Mouse (Mus musculus): ENCODE data around the gene Dcaf10.
"Not testable (repeated sequence)": the region's sequence is repeated elsewhere in the genome, so short reads cannot be mapped to it uniquely, and the experiment has no call there.

The Dcaf10 gene

DNA sequence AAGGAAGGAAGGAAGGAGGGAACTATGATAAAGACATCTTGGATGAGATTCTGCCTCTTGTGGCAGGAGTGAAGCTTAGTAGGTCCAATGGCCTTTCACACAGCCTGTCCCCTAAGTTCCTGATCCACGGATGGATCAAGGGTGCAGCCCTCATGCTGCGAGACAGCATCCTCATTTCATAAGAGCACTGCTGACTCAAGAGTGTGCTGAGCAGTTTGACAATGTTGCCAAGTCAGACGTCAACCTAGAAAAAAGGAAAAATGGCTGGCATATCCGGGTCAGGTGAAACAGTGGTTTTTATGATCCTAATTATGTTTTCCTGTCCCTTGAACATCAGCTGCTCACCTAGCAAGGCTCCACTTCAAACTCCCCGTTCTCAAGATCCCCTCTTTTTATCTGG lies 51.8 kb downstream of the Dcaf10 start:
- no peak for DNase-seq (ENCODE audit: low spot score in 2 of 2)

DNA sequence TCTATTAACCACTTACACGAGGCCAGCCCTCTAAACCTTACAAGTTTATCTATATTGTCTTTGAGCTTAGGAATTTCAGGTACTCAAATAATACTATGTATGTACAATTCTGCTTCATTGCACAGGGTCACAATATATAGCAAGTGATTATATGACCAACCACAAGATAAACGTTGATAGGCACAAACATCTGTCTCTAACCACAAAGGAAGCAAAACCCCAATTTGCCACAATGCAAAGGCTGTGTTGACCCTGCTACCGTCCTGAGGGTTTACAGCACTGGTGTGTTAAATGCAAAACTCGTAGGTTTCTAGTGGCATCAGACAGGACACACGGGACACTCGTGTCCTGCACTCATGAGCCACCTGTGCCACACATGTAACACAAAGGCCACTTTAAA lies 54.3 kb downstream of the Dcaf10 start:
- not testable (repeated sequence) for DNase-seq (ENCODE audit: low spot score in 2 of 2)

DNA sequence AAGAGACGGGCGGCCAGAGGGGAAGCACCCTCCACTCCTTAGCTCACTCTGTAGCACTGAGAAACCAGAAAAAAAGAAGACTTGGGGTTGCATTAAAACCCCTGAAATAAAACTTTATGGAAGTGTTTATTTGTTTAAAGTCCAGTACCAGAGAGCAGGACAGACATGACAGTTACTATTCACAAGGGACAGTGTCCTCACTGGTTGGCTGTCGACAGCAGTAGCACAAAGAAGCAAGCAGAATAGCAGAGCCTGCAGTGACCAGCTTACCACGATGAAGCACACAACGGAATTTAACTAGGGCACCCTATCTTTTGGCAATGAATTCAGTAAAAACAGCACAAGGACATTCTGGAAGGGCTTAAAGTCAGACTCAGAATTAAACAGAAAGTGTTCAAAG lies 56.4 kb downstream of the Dcaf10 start:
- DNase-seq (ENCODE audit: low spot score in 2 of 2) = not testable (repeated sequence)

DNA sequence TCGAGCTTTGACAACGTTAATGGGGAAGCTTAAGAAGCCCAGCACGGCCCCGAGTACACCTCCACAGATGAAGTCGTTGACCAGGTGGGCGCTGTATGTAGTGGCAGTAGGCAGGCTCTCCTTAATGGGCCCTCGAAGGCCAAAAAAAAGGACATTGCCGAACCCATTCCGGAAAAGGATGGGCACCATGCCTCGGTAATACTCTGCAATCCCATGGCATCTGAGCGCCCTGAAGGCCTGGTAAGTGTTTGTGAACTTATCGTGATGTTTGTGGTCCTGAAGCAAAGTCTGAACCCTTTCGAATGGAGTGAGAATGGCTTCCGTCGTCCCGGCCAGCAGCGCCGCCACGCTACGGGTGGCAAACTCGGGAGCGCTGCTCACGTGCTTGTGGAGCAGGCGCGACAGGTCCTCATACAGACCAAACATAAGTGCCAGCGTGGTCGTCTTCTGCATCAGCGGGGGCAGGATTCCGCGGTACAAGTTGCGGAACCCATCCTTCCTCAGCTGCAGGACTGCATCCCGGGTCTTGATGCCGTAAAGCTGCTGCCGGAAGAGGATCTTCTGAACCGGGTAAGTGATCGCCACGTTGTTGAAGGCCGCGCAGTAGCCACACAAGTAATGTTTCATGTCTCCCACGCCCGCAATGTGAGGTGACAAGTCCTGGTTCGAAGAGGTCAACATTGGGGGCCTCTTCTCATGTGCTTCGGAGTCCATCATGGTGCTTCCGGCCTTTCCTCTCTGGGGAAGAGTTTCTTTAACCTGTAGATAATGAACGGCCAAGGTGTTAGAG lies 57.7 kb downstream of the Dcaf10 start:
- DNase-seq (ENCODE audit: low spot score in 2 of 2) = no peak

DNA sequence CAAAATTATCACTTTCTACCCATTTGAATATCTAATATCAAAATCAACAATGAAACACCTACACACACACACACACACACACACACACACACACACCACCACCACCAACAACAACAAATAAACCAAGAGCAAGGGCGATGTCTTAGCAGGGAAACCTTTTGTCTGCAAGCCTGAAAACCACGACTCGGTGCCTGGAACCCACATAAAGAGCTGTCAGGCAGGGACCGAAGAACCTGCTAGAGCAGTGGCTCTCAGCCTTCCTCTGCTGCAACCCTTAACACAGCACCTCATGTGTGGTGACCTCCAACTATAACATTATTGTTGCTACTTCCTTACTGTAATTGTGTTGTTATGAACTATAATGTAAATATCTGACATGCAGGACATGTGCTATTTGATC lies 60.4 kb downstream of the Dcaf10 start:
- DNase-seq (ENCODE audit: low spot score in 2 of 2) = no peak

DNA sequence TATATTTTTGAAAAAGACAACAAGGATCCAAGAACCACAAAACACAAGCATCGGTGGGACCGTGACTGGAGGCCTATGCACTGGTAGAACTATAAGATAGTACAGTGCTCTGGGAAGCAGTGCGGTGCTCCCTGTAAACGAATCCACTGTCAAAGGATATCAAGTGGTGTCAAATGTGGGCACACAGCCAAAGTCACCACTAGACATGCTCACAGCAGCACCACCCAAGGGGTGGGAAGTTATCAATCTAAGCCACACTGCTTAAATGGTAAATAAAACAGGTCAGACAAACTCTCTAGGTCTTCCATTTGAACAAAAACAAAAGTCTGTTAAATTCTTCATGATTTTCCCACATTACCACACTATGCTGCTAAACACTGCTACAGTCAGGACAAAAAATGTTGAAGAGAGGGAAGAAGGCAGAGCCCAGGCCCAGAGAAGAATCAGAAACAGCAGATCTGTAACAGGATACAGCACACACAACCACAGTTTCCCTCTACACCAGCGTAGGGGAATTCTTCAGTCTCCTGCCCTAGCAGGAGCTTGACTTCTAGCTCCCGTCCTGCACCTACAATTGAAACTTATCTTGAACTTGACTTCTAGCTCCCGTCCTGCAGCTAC lies 61.1 kb downstream of the Dcaf10 start:
- no peak for DNase-seq (ENCODE audit: low spot score in 2 of 2)

DNA sequence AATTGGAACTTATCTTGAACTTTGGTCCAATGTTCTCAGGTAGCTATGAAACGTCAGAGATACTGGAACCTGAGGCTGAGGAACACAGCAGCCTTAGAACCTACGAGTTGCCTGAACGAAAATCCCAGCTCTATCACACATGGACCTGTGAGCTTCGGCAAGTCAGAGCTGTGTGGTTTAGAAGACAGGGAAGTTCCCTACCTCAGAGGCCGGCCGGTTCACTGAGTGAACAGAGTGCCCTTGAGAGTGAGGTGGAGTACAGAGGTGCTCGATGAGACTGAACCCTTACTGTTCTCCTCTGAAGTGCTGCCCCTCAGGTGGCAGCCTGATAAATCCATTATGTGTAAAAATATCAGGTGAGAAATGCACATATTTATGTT lies 61.6 kb downstream of the Dcaf10 start:
- DNase-seq (ENCODE audit: low spot score in 2 of 2) = no peak

DNA sequence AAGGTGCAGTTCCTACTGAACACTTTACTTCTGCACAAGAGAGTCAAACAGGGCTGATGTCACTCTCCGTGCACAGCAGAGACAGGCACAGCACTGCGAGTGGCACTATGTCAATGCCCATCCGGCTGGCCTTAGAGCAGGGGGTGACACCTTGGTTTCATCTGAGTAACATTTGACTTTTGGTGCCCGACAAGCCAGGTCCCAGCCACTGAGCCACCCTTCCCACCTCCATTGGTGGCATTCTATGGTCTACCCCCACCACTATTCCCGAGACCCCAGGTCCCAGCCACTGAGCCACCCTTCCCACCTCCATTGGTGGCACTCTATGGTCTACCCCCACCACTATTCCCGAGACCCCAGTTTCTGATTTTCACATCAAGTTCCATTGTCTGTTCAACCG lies 62.2 kb downstream of the Dcaf10 start:
- no peak for DNase-seq (ENCODE audit: low spot score in 2 of 2)

DNA sequence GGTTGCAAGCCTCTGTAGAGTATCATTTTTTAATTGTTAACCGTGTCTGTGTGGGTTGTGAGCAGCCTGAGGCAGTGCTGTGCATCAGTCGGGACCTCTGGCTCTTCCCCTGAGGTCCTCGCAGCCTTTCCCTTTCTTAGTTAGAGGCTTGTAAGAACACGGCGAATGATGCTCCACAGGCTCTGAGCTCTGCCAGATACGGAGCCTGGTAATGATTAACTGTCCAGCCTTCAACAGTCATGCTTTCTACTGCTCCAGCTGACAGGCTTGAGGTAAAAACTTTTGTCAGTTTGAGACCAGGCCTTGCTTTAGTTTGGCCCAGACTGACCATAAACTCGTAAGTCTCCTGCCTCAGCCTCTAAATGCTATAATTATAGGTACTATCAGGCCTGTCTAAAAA lies 63.4 kb downstream of the Dcaf10 start:
- DNase-seq (ENCODE audit: low spot score in 2 of 2) = no peak

DNA sequence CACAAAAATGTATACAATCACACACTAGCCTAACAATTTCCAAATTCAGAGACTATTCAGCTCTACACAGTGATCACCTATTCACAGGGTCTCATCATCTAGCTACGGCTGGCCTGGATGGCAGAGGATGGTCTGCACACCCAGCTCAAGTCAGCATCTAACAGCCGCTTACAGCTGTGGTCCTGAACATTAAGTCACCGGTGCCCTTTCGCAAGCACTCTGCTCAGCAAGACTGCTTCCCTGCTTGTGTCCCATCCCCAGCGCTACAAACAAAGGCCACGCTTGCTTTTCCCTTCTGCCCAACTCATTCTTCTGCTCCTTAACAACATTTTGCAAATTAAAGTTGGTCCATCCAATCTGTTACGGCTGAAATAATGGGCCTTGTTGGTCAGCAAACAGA lies 64.5 kb downstream of the Dcaf10 start:
- no peak for DNase-seq (ENCODE audit: low spot score in 2 of 2)

DNA sequence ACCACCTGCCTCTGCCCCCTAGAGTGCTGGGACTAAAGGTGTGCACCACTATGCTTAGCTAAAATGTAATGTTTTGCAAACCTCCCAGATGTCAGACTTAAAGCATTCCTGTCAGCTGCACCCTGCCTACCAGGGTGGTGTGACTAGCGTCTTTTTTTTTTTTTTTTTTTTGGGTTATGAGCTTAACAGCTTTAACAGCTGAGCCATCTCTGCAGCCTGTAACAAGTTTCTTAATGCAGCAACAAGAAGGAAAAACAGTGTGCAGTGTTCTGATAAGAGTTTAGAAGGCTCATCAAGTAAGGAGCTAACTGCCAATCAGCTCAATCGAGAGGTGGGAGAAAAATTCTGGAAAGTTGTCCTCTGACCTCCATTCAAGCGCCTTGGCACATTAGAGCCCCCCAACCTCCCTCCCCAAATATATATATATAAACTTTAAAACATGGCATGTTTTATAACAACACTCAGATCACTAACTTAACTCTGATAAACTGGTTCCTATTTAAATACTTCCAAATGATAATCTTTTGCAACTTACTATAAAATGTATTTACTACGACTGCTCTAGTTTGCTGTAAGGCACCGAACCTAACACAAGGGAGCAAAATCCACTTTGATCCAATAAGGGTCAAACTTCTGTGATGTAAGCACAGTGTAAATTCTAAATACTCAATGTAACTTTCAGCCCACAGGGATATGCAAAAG lies 65.3 kb downstream of the Dcaf10 start:
- no peak for DNase-seq (ENCODE audit: low spot score in 2 of 2)

DNA sequence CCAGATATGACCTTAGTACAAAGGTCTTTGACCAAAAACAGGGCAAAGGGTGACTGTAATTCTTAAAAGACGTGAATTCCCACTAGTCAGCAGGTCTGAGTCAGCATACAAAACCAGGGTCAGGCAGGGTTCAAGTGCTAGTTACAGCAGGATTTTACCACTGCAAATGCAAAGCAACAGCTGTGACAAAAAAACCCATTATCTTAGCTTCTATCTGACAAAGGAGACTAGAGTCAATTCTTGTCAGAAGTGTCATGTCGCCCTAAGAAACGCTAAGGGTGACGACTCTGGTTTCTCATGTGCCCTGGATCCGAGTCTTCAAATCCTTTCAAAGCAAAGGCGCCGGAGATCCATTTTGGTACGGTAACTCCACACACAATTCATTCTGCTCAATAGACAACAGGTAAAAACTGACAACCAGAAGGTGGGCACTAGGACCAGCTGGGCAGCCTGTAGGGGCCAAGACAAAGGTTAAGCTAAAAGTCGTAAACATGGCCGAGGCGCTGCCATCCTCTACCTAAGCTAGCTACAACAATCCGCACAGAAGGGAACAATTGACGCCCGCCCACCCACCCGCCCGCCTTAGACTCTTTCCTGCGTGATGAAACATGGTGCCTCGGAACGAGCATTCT lies 65.9 kb downstream of the Dcaf10 start:
- peak in 1 of 2 experiments; percentile 11 for DNase-seq (ENCODE audit: low spot score in 2 of 2)

DNA sequence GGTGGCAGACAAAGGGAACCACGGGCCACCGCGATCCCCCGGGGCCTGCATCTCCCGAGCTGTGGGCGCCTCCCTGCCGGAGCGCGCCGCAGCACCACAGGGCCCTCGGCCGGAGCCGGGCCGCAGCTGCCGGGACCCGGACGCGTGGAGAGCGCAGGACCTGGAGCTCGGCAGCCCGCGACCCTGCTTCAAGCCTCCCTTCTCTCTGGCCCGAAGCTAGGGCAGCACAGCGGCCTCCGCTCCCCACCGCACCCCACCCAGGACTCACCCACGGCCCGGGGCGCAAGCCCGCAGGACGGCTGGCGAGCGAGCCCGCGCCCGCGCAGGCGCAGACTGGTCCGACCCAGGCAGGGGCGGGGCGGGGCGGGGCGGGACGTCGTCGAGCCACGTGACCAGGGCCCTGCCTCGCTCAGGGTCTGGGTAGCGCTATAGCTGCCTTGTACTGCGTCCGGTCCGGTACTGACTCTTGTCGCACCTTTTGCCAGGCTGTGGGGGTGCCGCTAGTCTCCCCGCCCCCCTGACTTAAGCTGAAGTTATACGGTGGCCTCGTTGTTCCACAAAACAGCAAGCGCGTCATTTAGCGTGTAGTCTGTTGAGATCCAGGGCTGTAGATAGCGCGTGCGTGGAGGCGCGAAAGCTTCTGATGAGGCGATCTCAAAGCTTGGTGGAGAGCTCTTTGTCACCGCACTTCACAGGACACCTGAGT lies 66.7 kb downstream of the Dcaf10 start, which contains the start of gene Slc25a51:
Gene Slc25a51 (minus strand): TSS at position 340 of the 706 bp plus-strand sequence.
- peak; percentile 81 to 88 for DNase-seq (ENCODE audit: low spot score in 2 of 2)

DNA sequence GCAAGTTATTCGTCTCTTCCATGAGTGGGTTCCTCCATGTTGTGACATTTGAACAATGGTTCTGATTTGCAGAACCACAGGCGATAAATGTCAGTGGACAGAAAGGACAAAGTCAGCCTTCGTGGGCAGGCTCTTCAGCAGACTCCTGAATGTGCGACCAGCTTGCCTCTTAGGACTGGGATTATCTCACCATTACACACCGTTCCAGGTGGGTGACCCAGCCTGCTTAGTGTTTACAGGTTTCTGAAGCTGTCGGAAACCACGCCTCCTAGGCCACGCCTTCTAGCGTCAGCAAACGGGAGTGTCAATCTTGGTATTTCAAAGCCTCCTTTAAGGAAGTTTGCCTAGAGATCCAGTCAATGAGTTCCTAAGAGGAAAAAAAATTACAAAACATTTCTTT lies 67.4 kb downstream of the Dcaf10 start:
- DNase-seq (ENCODE audit: low spot score in 2 of 2) = peak; percentile 39 to 49

DNA sequence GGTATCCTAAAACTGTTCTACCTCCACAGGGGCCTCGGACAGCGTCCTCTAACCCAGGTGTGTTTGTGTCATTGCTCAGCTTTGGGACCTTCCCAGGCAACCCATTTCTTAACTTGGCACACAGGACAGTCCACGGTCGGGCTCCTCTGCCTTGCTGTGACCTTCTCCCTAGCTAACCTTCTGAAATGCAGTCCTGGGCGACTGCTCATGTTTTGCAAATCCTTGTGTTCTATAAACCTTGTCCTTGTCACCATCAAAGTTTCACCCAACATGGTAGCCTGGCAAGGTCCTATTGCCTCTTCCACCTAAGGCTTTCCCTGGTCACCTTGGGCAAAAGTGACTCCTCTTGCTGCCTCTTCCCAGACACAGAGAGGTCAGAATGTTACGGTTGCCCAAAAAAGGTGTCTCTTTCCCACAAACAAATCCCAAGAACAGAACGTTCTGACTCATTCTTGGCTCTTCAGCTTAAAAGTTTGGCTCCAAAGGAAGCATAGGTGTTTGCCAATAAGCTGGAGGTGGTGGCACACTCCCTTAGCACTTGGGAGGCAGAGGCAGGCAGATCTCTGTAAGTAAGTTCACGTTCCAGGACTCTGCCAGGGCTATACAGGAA lies 69.4 kb downstream of the Dcaf10 start:
- no peak for DNase-seq (ENCODE audit: low spot score in 2 of 2)

DNA sequence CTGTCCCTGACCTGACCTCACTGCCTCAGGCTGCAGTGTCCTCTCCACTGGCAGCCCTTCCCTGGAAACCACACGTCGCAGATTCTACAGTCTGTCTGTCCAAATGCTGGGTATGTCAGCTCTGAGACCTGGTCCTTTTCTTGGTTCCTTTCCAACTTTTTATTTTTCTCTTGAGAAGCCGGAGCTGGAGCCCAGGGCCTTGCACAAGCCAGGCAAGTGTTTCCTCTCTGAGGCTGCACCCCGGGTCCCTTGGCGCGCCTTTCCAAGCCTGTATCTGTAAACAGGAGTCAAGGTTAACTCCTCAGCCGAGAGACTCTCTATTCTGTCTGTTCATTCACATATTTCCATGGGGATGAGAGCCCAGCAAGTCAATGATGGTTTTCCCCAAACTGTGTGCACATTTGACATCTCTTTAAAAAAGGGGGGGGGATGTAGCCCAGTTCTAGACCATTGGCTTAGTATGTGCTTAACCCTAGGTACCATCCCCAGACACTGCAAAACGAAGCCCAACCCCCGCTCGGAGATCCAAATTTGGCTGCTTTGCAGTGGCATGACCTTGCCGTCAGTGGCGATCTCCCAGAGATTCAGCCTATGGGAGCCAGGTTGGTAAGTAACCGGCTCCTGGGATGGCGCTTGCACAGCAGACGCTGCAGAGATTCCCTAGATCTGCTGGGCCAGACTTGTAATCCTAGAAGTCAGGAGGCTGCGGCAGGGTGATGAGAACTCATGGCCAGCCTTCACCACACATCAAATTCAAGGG lies 70.7 kb downstream of the Dcaf10 start:
- DNase-seq (ENCODE audit: low spot score in 2 of 2) = no peak

DNA sequence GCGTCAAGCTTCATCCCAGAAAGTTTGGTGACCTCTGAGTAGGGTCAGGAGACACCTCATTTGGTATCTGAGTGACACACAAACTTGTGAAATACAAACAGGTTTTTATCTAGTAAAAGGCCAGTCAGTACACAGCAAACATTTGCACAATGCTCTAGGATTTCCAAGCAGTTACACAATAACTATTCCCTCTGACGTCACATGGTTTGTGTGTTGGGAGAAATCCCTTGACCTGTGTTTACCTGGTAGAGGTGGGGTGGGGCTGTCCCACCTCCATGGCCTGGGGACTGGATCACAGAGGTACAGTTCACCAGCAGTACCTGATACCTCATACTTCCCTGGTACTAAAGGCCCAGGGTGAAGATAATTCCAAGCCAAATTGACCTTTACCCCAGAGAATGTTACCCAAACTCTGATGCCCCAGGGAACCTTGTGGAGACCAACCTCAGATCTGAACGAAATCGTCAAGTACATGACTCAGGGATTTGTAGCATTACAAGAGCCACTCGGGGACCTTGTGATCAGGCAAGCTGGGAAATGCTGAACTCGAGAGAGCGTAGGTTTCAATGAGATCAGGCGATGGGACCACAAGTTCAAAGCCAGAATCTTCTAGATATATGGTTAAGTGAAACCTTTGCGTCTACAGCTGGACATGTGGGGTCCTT lies 71.9 kb downstream of the Dcaf10 start:
- no peak for DNase-seq (ENCODE audit: low spot score in 2 of 2)

DNA sequence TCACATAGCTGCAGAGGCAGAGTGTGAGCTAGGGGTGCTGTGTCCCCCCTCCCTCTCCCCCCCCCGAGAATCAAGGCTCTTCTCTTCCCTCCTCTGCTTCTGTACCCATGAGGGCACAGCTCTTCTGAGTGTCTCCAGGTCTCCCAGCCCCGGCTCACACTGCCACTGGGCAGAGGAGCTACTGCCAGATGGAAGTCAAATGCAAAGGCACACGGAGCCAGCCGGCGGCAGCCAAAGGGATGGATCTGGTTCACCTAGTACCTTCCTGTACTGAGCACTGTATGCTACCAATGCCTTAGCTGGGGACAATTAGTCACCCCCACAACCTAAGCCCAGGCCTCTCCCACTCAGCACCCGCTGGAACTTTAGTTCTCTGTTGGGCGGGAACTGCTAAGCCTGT lies 74.4 kb downstream of the Dcaf10 start:
- no peak for DNase-seq (ENCODE audit: low spot score in 2 of 2)

DNA sequence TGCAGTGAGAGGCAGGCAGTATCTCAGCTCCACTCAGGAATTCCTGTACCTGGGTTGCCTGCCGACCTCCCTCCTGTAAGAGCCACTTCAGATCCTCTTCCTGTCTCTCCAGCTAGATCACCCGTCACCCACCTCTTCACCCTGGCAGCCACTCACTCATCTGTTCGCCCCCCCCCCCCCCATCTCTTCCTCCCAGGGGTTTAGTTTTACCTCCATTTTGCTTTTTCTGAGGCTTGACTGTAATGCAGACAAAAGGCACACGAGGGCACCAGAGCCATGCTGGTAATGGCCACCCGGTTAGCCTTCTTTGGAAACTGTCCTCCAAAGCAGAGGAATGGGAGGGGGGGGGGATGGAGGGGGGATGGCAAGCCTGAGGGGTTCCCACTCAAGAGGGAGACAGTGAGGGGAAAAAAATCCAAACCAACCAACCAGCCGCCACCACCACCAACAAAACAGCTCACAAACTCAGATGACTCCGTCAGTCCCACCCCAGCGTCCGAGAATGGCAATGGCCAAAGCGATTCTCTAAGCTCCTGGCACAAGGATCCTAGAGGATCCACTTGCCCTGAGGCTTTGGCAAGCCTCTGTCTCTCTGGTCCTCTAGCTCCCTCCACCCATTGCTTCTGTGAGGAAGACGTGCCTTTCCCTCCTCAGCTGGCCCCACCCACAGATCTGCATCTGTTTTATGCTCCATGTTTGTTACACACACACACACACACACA lies 76.5 kb downstream of the Dcaf10 start:
- DNase-seq (ENCODE audit: low spot score in 2 of 2) = peak; percentile 68 to 74
